Mouse (Mus musculus) neutrophil, adult 5-6 weeks (primary cell): ENCODE measurements around the gene Entpd1. TPM values are rescaled to one million over a fixed set of nuclear protein-coding genes. Genes with fewer than 3 reads are reported as not detected.

ENCODE experiments used
- ATAC-seq: fragments of 151-379, 151-347 bp; 2 replicates; pipeline ENCODE4 v1.8.0; 2017; ENCODE audit warnings: mild to moderate bottlenecking, moderate TSS enrichment; ENCODE audit not compliant: insufficient number of reproducible peaks, poor library complexity, low FRiP score, severe bottlenecking; ENCODE audit errors: extremely low read depth
- total RNA-seq: library from RNA; stranded (forward); fragments of 200-1000 nt; gene quantifications from 2 replicates; pipeline ENCODE4 v1.2.3, GENCODE M21; 2017

The Entpd1 gene
- total RNA-seq, 1 experiment from 2014 or later: 274 TPM

- no peak for ATAC-seq
These were observed 46.8 kb downstream of the Entpd1 start for GRCm38 (mm10) chr19:40658935-40659334.

- peak; percentile 49 for ATAC-seq
These were observed 47.7 kb downstream of the Entpd1 start for GRCm38 (mm10) chr19:40659651-40660478.

- ATAC-seq: no peak
These were observed 48.3 kb downstream of the Entpd1 start for GRCm38 (mm10) chr19:40660510-40660909.

GRCm38 (mm10) chr19:40661108-40661507, 48.9 kb downstream of the Entpd1 start:
- peak; percentile 67; the same call in 1 of the 2 replicates for ATAC-seq

- no peak for ATAC-seq
These were observed 49.7 kb downstream of the Entpd1 start for GRCm38 (mm10) chr19:40661874-40662273.

- no peak for ATAC-seq
These were observed 50.6 kb downstream of the Entpd1 start for GRCm38 (mm10) chr19:40662727-40663126.

GRCm38 (mm10) chr19:40665778-40666177, 53.6 kb downstream of the Entpd1 start:
- peak; percentile 61 for ATAC-seq

- ATAC-seq: no peak
These were observed 54.9 kb downstream of the Entpd1 start for GRCm38 (mm10) chr19:40667111-40667510.

GRCm38 (mm10) chr19:40675329-40675728, 63.2 kb downstream of the Entpd1 start:
- ATAC-seq: no peak

GRCm38 (mm10) chr19:40678087-40678486, 65.9 kb downstream of the Entpd1 start:
- ATAC-seq: no peak

- ATAC-seq: peak; percentile 67
These were observed 66.6 kb downstream of the Entpd1 start for GRCm38 (mm10) chr19:40678532-40679307.

- peak; percentile 54 for ATAC-seq
These were observed 67.5 kb downstream of the Entpd1 start for GRCm38 (mm10) chr19:40679632-40680031.

GRCm38 (mm10) chr19:40684124-40684523, 72.0 kb downstream of the Entpd1 start:
- peak; percentile 83 for ATAC-seq

- no peak for ATAC-seq
These were observed 72.4 kb downstream of the Entpd1 start for GRCm38 (mm10) chr19:40684566-40684965.

- 0 out of 2 replicates have a peak, but pooled peaks have one; percentile 13 for ATAC-seq
These were observed 75.2 kb downstream of the Entpd1 start for GRCm38 (mm10) chr19:40687291-40687927.

- peak; percentile 43 for ATAC-seq
These were observed 81.0 kb downstream of the Entpd1 start for GRCm38 (mm10) chr19:40693201-40693600.

GRCm38 (mm10) chr19:40696116-40696515, 84.0 kb downstream of the Entpd1 start:
- ATAC-seq: no peak

GRCm38 (mm10) chr19:40698103-40698853, 86.1 kb downstream of the Entpd1 start:
- ATAC-seq: no peak

GRCm38 (mm10) chr19:40699816-40700215, 87.7 kb downstream of the Entpd1 start:
- ATAC-seq: no peak
